Mouse (Mus musculus) CH12.LX (cell line): ENCODE measurements around the gene Hist1h4f. TPM values are rescaled to one million over a fixed set of nuclear protein-coding genes. Genes with fewer than 3 reads are reported as not detected.
"Not testable (repeated sequence)": the region's sequence is repeated elsewhere in the genome, so short reads cannot be mapped to it uniquely, and the experiment has no call there.

ENCODE experiments used
- DNase-seq: peaks from one replicate; pipeline ENCODE4 v3.0.0-alpha.2; 2013; ENCODE audit errors: extremely low read depth
- H3K27ac ChIP-seq: 2 replicates; pipeline ENCODE4 v1.5.1; 2012; ENCODE audit warnings: low read depth, mild to moderate bottlenecking, control low read depth, moderate library complexity; ENCODE audit not compliant: insufficient read depth
- H3K27me3 ChIP-seq: replicated peaks from 2 replicates; pipeline ENCODE3; 2012; ENCODE audit warnings: inconsistent platforms
- H3K36me3 ChIP-seq, 2 experiments: replicated peaks in 1 of 2; 2 replicates each; pipeline versions ENCODE3 to v1.6.1; 2012; ENCODE audit warnings: inconsistent platforms in 1 of 2, low read length in 1 of 2, mild to moderate bottlenecking in 1 of 2, mixed read lengths in 1 of 2, moderate library complexity in 1 of 2; ENCODE audit not compliant: control insufficient read depth in 1 of 2, insufficient read depth in 1 of 2
- H3K4me1 ChIP-seq, 2 experiments: 2 replicates each; pipeline ENCODE4 v1.6.1; 2012; ENCODE audit warnings: inconsistent platforms in 1 of 2, moderate library complexity in 1 of 2; ENCODE audit not compliant: insufficient read depth in 2 of 2, control insufficient read depth in 1 of 2
- H3K4me2 ChIP-seq: 2 replicates; pipeline ENCODE4 v1.6.1; 2012; ENCODE audit warnings: low read depth, mild to moderate bottlenecking, control low read depth; ENCODE audit not compliant: poor library complexity, insufficient read depth, severe bottlenecking
- H3K4me3 ChIP-seq, 3 experiments: fragments of 150-350 bp in 1 of 3; sonication (generic) in 1 of 3; replicated peaks in 1 of 3; 2 replicates each; pipeline versions ENCODE3 to v1.5.1; 2011 to 2012; ENCODE audit warnings: low read depth in 2 of 3, low read length in 2 of 3, mild to moderate bottlenecking in 2 of 3, moderate library complexity in 2 of 3, control low read depth in 1 of 3, improper control_type of control experiment in 1 of 3, inconsistent platforms in 1 of 3, mixed read lengths in 1 of 3; ENCODE audit not compliant: poor library complexity in 1 of 3
- H3K79me2 ChIP-seq: replicated peaks from 2 replicates; pipeline ENCODE4 v1.6.1; 2012; ENCODE audit warnings: mild to moderate bottlenecking, moderate library complexity; ENCODE audit not compliant: control insufficient read depth, poor library complexity, insufficient read depth, severe bottlenecking; ENCODE audit errors: extremely low read depth
- H3K9ac ChIP-seq: 2 replicates; pipeline ENCODE4 v1.6.1; 2012; ENCODE audit warnings: low read depth, mild to moderate bottlenecking, control low read depth, moderate library complexity; ENCODE audit not compliant: insufficient read depth
- H3K9me3 ChIP-seq: replicated peaks from 2 replicates; pipeline ENCODE3; 2012; ENCODE audit warnings: low read length, inconsistent platforms, mixed read lengths
- CHD1 ChIP-seq: IDR thresholded peaks from 2 replicates; pipeline ENCODE4 v1.6.1; 2012; ENCODE audit warnings: low read depth, low read length, improper control_type of control experiment, inconsistent platforms
- E2F4 ChIP-seq: IDR thresholded peaks from 2 replicates; pipeline ENCODE4 v1.6.1; 2011; ENCODE audit warnings: low read depth, low read length, improper control_type of control experiment; ENCODE audit not compliant: insufficient replicate concordance
- GABPA ChIP-seq: IDR thresholded peaks from 2 replicates; pipeline ENCODE4 v1.6.1; 2012; ENCODE audit warnings: low read depth, low read length, improper control_type of control experiment, inconsistent platforms; ENCODE audit not compliant: insufficient replicate concordance
- HCFC1 ChIP-seq: IDR thresholded peaks from 2 replicates; pipeline ENCODE4 v1.6.1; 2012; ENCODE audit warnings: low read depth, mild to moderate bottlenecking, inconsistent platforms, low read length, improper control_type of control experiment
- MAFK ChIP-seq: IDR thresholded peaks from 2 replicates; pipeline ENCODE4 v1.6.1; 2011; ENCODE audit warnings: low read length, improper control_type of control experiment; ENCODE audit not compliant: insufficient replicate concordance
- MAX ChIP-seq: IDR thresholded peaks from 2 replicates; pipeline ENCODE4 v1.6.1; 2011; ENCODE audit warnings: low read length, improper control_type of control experiment
- MYC ChIP-seq: IDR thresholded peaks from 2 replicates; pipeline ENCODE4 v1.6.1; 2011; ENCODE audit warnings: low read depth, mild to moderate bottlenecking, improper control_type of control experiment, low read length
- NELFE ChIP-seq: IDR thresholded peaks from 2 replicates; pipeline ENCODE4 v1.6.1; 2011; ENCODE audit warnings: low read depth, low read length, improper control_type of control experiment
- NRF1 ChIP-seq: IDR thresholded peaks from 2 replicates; pipeline ENCODE4 v1.6.1; 2014; ENCODE audit warnings: low read depth, mild to moderate bottlenecking, inconsistent platforms, low read length, improper control_type of control experiment, moderate library complexity
- POLR2A ChIP-seq: IDR thresholded peaks from 2 replicates; pipeline ENCODE4 v1.6.1; 2011; ENCODE audit warnings: low read depth, mild to moderate bottlenecking, improper control_type of control experiment, low read length
- POLR2AphosphoS2 ChIP-seq: IDR thresholded peaks from 2 replicates; pipeline ENCODE4 v1.6.1; 2011; ENCODE audit warnings: low read depth, low read length, improper control_type of control experiment
- RAD21 ChIP-seq: IDR thresholded peaks from 2 replicates; pipeline ENCODE4 v1.6.1; 2011; ENCODE audit warnings: low read depth, mild to moderate bottlenecking, low read length, improper control_type of control experiment, moderate library complexity
- RCOR1 ChIP-seq: conservative IDR thresholded peaks from 2 replicates; pipeline ENCODE4 v1.6.1; 2012; ENCODE audit warnings: low read depth, mild to moderate bottlenecking, inconsistent platforms, low read length, improper control_type of control experiment
- SIN3A ChIP-seq: IDR thresholded peaks from 2 replicates; pipeline ENCODE4 v1.6.1; 2012; ENCODE audit warnings: low read length, improper control_type of control experiment, inconsistent platforms
- UBTF ChIP-seq: IDR thresholded peaks from 2 replicates; pipeline ENCODE4 v1.6.1; 2012; ENCODE audit warnings: low read depth, mild to moderate bottlenecking, inconsistent platforms, low read length, improper control_type of control experiment, moderate library complexity
- ZMIZ1 ChIP-seq: IDR thresholded peaks from 2 replicates; pipeline ENCODE4 v1.6.1; 2012; ENCODE audit warnings: low read depth, mild to moderate bottlenecking, inconsistent platforms, low read length, improper control_type of control experiment
- dilution Hi-C: fragments of 300-500 bp; cut with MboI; formaldehyde crosslinking; loops from 2 replicates; pipeline ENCODE4 v1.14.3; 2020; ENCODE audit warnings: low sequenced_read_pairs; ENCODE audit not compliant: extremely low pct_unique_long_range_greater_than_20kb, extremely low pct_ligation_motif_present
- in situ Hi-C: fragments of 300-500 bp; cut with MboI; formaldehyde crosslinking; loops from 3 replicates; pipeline ENCODE4 v1.14.3; 2019; ENCODE audit warnings: low sequenced_read_pairs, low pct_ligation_motif_present, low pct_unique_long_range_greater_than_20kb, mixed read lengths
- polyA plus RNA-seq: library from polyadenylated mRNA; unstranded; fragments of >175 nt; gene quantifications from 2 replicates; pipeline ENCODE4 v1.2.1, GENCODE M21; 2012; ENCODE audit warnings: low read depth; ENCODE audit not compliant: insufficient read length
- total RNA-seq, 2 experiments: library from RNA; depleted of rRNA; stranded (reverse); fragments of 300-350 nt in 1 of 2; fragments of >200 nt in 1 of 2; gene quantifications; 2 replicates each; pipeline ENCODE4 v1.2.3; 2012 to 2014

The Hist1h4f gene
- total and polyA plus RNA-seq, 3 experiments, result 9.0 to 4,902 (median 27.1) TPM

DNA sequence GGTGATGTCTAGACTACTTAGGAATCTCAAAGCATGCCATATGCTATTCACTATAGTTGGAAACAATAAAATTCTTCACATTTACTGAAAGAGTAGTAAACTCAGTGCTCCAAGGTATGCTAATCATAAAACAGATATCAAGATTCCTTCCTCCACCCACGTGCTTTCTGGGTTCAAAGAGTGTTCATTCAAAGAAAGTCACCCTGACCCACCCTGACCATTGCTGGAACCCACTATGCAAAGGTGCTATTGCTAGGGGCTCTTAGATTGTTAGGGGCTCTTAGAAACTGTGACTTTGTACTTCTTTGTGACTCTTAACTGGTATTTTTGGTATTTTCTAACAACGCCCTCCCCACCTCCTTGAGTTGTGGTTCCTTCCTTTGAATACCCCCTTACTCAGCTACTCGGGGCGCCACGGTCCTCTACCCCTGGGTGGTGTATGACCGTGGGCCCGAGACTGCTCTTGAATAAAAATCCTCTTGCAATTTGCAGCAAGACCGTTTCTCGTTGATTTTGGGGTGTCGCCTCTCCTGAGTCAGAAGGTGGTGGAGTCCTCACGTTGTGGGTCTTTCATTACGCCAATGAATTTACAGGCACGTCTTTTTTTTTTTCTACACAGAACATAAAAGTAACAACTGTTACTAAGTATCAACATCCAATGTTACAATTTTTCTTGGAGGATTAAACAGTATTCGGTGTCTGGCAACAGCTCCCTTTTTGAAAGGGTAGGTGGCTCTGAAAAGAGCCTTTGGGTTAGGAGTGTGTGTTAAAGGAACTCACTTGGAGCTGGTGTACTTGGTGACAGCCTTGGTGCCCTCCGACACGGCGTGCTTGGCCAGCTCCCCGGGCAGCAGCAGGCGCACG is 21.8 kb upstream of the Hist1h4f start:
- peak overlapping the region; percentile 78 for H3K4me2 ChIP-seq
- H3K27ac ChIP-seq, result peak overlapping the region; percentile 93
- dilution Hi-C loops, H3K36me3 ChIP-seq, H3K27me3 ChIP-seq, H3K9me3 ChIP-seq, H3K79me2 ChIP-seq: not testable (repeated sequence)
- DNase-seq, result peak; percentile 54
- peaks cover 0 to 15% of the 10 kb centered on the region in 2 experiments; a peak in 2 of 4 replicates for H3K4me1 ChIP-seq
- peak overlapping the region; percentile 91 for H3K9ac ChIP-seq
- 0 out of 2 replicates have a peak, but pooled peaks have one; percentile 62 for TF ChIP-seq MAX
- TF ChIP-seq POLR2A, result peak; percentile 65
- 0 out of 2 replicates have a peak, but pooled peaks have one; percentile 31 for TF ChIP-seq SIN3A
- peak; percentile 15; the same call in 1 of the 2 replicates for TF ChIP-seq RCOR1
- TF ChIP-seq UBTF, result peak; percentile 75; the same call in 1 of the 2 replicates
- TF ChIP-seq POLR2AphosphoS2, result peak; percentile 74; the same call in 1 of the 2 replicates
- peak; percentile 77; the same call in 1 of the 2 replicates for TF ChIP-seq MYC
- TF ChIP-seq ZMIZ1, result peak; percentile 79; the same call in 1 of the 2 replicates
- in situ Hi-C loops, result loop anchor here (25.0 kb wide), 1 partner anchor 1836 kb away; the partner anchor contains the start of gene Hist1h4j
- peak overlapping the region; percentile 34 to 59 (median 39) for H3K4me3 ChIP-seq

DNA sequence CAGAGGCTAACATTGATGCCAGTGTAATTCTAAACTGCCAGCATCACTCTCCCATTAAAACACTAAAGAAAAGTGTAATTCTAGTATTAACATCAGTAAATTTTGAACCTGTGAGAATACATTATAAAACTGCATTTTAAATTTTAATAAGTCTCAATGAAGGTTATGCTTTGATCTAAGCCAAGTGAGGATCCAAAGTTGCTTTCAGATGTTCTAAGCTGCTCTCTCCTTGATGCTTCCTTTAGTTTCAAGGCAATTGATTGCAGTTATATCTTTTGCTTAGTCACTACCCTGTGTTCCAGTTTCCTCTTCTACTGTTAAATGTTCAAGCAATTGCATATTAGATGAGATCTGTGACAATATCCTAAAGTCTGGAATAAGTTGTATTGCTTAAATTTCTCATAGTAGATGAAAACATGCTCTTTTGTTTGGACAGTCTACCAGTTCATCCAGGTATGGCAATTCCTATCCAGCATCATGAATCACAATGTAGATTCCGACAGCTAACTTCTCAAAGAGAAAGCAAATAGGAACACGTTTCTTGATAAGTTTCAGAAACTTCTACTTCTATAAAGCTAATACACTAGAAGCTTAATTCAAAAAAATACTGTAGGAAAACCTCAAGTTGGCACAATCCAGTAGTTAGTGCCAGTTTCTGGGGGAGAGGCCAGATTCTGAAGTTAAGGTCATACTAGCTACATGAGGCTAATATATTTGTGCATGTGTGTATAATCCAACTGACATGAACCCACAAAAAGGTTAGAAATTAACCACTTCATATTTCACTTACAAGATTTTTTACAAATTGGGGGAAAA is 21.0 kb upstream of the Hist1h4f start:
- Histone ChIP-seq H3K36me3 (no peaks in the 10 kb centered on the region), H3K4me1 (peaks cover 0 to 14% of the 10 kb centered on the region in 2 experiments; a peak in 2 of 4 replicates), H3K9ac (peak overlapping the region; percentile 91), H3K27ac (peak overlapping the region; percentile 98), H3K9me3 (no peaks in the 10 kb centered on the region), H3K79me2 (no peaks in the 10 kb centered on the region), H3K4me3 (peak overlapping the region; percentile 24 to 36 (median 34)), H3K4me2 (peak overlapping the region; percentile 78), H3K27me3 (no peaks in the 10 kb centered on the region)
- in situ Hi-C loops (loop anchor here (25.0 kb wide), 1 partner anchor 1835 kb away; the partner anchor contains the start of gene Hist1h4j), dilution Hi-C loops (no loop called here)
- DNase-seq, result peak; percentile 66
- no peak for TF ChIP-seq RCOR1
- TF ChIP-seq E2F4, result 0 out of 2 replicates have a peak, but pooled peaks have one; percentile 26
- no peak for TF ChIP-seq RAD21
- TF ChIP-seq POLR2AphosphoS2, result peak; percentile 82
- no peak for TF ChIP-seq GABPA
- TF ChIP-seq MAFK, result no peak
- no peak for TF ChIP-seq MAX
- peak; percentile 20; the same call in 1 of the 2 replicates for TF ChIP-seq CHD1
- peak; percentile 7; the same call in 1 of the 2 replicates for TF ChIP-seq NELFE
- TF ChIP-seq HCFC1, result 0 out of 2 replicates have a peak, but pooled peaks have one; percentile 10
- TF ChIP-seq NRF1, result no peak
